Mouse (Mus musculus) spleen, postnatal 10 days (tissue): ENCODE results near the gene Prune2.

Experiments
- DNase-seq, 2 experiments: peaks; one replicate each; pipeline ENCODE4 v3.0.0; 2021 to 2022; ENCODE audit warnings: low spot score in 2 of 2

Gene Prune2

GRCm38 (mm10) chr19:16997915-16998314, 42.0 kb downstream of the Prune2 start:
- DNase-seq: peak in 1 of 2 experiments; percentile 22

DNA sequence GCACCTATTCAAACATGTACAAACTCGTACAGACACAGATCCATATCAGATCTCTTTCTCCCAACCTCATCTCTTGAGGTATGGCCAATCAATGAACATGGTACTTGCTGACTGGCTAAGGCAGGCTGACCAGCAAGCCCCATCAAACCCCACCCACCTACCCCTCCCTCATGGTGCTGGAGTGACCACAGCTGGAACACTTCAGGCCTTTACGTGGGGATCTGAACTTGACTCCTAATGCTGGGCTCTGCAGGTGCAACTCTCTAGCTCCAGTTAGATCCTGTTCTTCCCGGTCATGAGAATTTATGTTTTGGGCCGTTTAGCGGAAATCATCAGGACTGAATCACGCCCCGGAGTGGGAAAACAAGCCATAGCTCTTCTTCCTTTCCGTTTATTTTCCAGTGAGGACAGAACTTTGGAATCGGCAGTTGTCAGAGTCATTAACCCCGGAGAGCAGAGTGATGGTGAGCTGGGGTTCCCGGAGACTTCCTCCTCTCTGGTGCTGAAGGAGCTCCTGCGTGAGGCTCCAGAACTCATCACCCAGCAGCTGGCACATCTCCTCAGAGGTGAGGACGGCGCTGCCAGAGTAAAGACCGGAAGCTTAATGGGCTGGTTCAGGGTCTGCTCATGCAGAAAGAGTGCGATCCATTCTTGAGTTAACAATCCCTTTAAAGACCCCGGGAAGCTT, 50.4 kb downstream of the Prune2 start:
- DNase-seq: no peak

GRCm38 (mm10) chr19:17011261-17011995, 55.5 kb downstream of the Prune2 start:
- DNase-seq: no peak

GRCm38 (mm10) chr19:17013085-17013484, 57.2 kb downstream of the Prune2 start:
- DNase-seq: no peak

- no peak for DNase-seq
Observed at GRCm38 (mm10) chr19:17014337-17015124, 58.6 kb downstream of the Prune2 start.

DNA sequence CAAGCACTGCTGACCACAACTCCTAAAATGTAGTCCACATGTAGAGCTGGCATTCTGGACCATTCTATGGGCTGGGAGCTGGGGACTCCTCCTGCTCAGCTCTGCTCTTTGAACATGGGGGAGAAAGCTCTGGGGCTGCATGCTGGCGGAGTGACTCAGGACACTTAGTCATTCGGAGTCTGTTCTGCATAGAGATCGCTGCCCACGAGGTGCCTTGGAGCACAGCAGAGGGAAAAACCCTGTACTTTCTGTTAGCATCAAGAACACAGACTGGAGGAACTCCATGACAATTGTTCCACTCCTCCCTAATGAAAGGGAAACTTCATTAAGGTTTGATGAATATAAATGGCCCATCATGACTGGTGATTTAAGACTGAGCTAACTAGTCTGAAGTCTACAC, 68.8 kb downstream of the Prune2 start:
- no peak for DNase-seq

DNA sequence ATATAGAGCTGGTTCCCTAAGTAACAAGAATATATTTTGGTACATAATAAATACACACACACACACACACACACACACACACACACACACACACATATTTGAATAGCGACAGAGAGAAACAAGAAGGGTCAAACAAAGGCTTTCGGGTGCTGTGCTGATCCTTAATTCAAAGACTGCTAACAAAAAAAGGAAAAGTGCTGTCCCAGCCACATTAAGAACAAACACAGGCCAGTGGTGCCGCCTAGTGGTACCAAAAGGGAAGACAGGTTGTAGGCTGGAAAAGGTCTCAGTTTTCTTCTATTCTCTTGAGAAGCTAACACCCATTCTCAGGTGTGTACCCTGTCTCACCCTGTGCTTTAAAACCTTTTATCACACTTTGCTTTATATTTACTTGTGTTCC, 74.4 kb downstream of the Prune2 start:
- DNase-seq: peak; percentile 36 to 65

- no peak for DNase-seq
Observed at GRCm38 (mm10) chr19:17032314-17032713, 76.4 kb downstream of the Prune2 start.

DNA sequence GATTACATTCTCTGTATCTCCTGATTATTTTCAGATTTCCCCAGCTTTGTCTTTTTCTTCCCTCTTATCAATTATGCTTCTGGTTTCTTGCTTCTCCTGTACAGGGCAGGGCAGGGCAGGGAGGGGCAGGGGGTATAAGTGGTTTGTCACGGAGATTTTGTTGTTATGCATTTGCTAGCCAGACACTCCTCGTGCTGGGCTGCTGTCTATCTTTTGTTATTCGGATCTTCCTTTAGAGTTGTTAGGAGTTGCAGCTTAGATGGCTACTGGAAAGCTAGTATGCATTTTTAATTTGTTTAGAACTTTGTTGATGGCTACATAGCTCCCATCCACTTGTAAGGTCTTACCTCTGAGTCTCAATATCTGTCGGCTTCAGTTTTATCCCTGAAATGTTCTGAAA, 91.0 kb downstream of the Prune2 start:
- no peak for DNase-seq

- no peak for DNase-seq
Observed at GRCm38 (mm10) chr19:17055892-17056291, 100.0 kb downstream of the Prune2 start.

GRCm38 (mm10) chr19:17060106-17060505, 104.2 kb downstream of the Prune2 start:
- DNase-seq: no peak

DNA sequence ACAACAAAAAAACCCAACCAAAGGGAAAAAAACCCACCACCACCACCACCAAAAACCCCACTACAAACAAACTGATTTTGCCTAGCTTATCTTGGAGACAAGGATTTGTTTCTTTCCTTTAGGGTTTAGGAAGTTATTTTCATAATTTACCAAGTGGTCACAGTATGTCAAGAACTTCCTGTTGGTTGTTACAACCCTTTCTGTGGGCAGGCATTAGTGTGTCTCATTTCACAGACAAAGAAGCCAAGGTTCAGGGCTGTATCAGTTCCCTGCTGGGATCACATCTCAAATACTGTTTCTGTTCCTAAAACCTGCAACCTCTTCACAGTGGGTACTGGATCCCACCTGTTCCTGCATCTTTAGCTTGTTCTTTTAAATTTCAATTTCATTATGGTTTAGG, 108.5 kb downstream of the Prune2 start:
- DNase-seq: no peak

- no peak for DNase-seq
Observed at GRCm38 (mm10) chr19:17069067-17069466, 113.1 kb downstream of the Prune2 start.

DNA sequence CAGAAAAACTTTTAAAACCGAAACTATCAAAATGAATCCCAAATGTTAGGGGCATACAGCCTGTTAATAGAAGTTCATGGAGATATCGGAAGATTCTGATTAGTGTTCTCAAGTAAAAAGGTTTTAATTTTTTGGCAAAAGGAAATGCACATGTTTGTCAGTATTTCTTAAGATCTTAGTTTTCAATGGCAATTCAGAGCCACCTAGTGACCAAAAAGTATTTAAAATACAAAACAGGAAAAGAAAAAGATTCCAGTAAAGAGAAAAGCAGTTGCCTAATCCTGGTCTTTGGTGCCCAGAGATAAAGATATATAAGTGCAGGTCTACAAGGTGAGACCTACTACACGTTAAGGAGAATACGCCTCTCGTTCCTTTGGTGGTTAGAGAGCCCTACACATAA, 115.3 kb downstream of the Prune2 start:
- DNase-seq: no peak

- no peak for DNase-seq
Observed at GRCm38 (mm10) chr19:17072245-17072644, 116.3 kb downstream of the Prune2 start.

GRCm38 (mm10) chr19:17078643-17079316, 122.9 kb downstream of the Prune2 start:
- no peak for DNase-seq

- DNase-seq: no peak
Observed at GRCm38 (mm10) chr19:17081382-17081781, 125.5 kb downstream of the Prune2 start.

DNA sequence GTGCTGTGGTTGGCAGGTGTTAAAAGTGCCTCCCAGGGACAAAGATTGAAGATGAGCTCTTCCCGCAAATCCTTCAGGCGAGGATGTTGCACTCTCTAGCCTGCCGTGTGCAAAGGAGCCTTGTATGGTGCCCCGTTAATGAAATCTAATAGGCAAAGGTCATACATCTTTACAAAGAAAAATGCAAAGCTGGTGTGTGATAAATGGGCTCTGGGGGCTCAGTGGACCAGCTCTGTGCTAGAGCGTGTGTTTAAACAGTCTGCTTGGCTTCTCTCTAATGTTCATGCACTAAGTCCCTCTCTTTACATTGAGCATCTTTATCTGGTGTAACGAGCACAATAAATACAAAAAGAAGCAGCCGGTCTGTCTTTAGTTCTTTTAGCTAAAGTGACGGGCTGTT, 138.1 kb downstream of the Prune2 start:
- DNase-seq: no peak

- DNase-seq: no peak
Observed at GRCm38 (mm10) chr19:17096338-17096737, 140.4 kb downstream of the Prune2 start.

- DNase-seq: no peak
Observed at GRCm38 (mm10) chr19:17097210-17097609, 141.3 kb downstream of the Prune2 start.

DNA sequence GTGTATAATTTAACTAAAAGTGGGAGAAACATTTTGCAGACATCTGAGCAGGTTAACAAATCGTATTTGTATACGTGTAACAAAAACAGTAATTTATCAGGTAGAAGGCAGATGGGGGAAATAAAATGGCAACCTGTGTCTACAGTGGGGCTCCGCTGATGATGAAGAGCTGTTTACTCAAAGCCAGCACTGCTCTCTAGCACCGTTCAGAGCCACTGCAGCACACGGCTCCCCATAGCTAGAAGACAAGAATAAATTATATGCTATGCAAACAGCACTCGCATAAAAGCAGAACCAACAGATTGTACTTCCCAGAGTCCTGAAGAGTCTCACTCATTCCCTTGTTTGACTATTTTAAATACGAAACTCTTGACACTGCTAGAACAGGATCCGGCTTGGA, 152.9 kb downstream of the Prune2 start:
- DNase-seq: no peak
